Mouse (Mus musculus): Measurements from ENCODE around the gene Mertk. TPM values are rescaled to one million over a fixed set of nuclear protein-coding genes. Genes with fewer than 3 reads are reported as not detected.

Mertk gene
- total RNA-seq, 1 experiment from 2014 or later = 0.41 TPM

Other genes with a start within 250 kb of the Mertk start
- not detected in 2 replicates for gene Spdye4c, start 107.7 kb upstream of the Mertk start, total RNA-seq (2017)
- 115 and 131 TPM in 2 replicates for gene Anapc1, start 11.6 kb upstream of the Mertk start, total RNA-seq (2017)
- gene Tmem87b, start 119.2 kb downstream of the Mertk start, total RNA-seq (2017) = 14.0 and 23.8 TPM in 2 replicates
- not detected in 2 replicates for gene Fbln7, start 164.0 kb downstream of the Mertk start, total RNA-seq (2017)
- 7.9 and 9.0 TPM in 2 replicates for gene Zc3h8, start 245.1 kb downstream of the Mertk start, total RNA-seq (2017)